Mouse (Mus musculus) liver (tissue): ENCODE measurements at regions not wholly inside any gene's neighbourhood (a gene's known extent, or its start where the extent isn't known, plus 50 kb on each side); places are given as distances from the start of the nearest gene placed in this dataset.

Source experiments
- DNase-seq: peaks from one replicate; pipeline ENCODE4 v3.0.0-alpha.2; 2020; ENCODE audit warnings: mixed read lengths

- no peak for DNase-seq
Measured at GRCm38 (mm10) chr4:56419122-56419913, 320.6 kb upstream of the Gm26657 start.

DNA sequence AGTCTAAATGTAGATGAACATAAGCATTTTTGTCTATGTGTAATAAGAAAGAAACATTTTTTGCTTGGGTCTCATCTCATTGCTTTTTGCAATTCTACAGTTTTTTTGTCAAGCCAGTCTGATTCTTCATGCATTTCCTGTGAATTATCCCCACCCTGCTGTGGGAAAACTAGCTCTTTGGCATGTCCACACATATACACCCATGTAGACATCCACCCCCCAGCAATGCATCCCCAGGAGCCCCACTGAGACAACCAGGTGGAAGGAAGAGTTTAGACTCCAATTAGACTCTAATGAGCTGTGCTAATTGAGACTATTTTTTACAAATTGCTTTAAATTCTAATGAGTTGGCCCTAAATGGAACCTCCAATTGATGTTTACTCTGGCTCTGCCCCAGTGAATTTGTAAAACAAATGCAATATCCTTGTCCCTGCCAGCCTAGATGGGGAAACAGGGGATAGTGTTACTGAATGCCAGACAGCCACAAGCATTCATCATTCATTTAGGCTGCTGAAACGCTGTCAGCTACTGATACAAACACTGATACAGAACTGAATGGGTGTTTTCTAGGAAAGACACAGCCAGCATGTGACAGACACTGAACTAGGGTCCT lies 328.7 kb upstream of the Gm26657 start:
- no peak for DNase-seq

DNA sequence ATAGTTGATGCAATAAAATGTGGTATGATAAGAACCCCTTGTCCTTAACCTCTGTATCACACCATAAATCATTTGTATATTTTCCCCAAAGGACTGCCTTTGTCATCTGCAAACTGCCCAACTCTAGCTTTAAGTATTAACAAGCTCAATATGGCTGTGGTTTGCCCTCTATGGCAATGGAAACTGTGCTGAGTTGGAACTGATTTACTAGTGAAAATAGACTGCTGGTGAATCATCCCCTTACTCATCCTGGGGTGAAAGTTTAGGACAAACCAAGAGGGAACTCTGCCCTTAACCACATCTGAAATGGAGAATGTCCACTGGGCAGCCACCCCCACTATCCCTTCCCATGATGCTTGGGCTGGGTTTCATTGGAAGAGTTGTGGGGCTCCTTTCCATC lies 346.1 kb upstream of the Gm26657 start:
- no peak for DNase-seq

DNA sequence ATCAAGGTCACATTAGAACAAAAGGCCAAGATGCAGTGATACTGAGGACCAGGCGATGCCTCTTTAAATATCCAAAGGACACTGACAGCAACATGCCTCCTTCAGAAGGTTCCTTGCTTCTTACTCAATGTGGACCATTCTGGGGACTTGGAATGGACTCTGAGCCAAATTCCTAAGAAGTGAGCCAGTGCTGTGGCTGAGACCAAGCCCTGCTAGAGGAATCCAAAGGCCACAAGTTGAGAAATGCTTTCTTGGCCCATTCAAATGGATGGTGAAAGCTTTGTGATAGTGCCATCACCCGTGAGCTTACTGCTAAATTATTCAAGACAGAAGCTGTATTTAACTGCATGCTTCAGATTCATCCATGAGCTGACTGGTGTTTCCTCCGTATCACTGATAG lies 352.8 kb upstream of the Gm26657 start:
- no peak for DNase-seq

GRCm38 (mm10) chr4:56375745-56376144 lies 364.1 kb upstream of the Gm26657 start:
- DNase-seq, result no peak

DNA sequence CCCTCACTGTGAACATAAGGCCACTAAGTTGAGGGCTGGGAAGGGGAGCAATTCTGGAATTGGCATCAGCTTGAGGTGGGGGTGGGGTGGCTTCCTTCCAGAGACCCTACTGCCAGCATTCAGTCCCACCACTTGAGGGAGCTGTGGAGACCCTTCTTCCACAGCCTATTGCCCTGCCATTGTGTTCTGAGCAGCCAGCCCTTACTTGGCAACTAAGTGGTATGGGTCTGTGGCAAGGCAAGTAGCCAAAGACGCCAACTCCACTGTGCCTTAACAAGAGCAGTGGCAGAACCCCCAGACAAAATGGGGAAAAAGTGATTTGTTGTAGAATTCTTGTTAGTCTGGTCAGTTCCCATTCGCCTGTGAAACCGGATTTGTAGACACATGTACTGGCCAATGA lies 365.4 kb upstream of the Gm26657 start:
- DNase-seq, result no peak

DNA sequence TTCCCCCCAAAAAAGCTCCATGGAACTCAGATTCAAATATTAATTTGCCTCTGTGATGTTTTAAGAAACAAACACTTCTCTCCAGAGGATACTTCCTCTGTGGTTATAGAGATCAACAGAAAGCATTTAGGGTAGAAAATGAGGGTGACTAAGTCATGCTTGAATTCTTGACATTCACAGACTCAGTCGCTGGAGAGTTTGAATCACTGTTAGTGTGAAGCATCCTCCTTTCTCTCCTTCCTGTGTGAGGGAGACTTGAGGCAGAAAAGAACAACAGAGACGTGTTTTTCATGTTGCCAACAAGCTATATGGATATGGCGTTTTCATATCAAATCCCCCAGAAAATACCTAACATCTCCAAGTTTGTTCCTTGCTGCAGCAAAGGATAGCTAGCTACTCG lies 366.1 kb upstream of the Gm26657 start:
- DNase-seq, result no peak

DNA sequence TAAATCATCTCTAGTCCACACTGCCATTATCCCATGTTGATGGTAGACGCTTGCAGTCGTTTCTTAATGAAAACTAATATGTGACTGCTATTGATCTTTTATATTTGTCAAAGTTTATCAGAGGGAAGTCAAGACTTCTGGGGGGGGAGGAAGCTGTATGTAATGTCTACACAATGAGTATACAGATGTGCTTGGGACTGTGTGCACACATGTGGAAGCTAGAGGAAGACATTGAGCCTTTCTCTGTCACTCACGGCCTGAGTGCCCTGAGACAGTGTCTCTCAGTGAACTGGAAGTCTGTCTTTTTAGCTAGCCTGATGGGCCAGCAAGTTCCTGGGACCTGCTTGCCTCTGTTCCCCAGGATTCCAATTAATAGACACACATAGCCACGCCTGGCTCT lies 366.7 kb upstream of the Gm26657 start:
- DNase-seq, result no peak

DNA sequence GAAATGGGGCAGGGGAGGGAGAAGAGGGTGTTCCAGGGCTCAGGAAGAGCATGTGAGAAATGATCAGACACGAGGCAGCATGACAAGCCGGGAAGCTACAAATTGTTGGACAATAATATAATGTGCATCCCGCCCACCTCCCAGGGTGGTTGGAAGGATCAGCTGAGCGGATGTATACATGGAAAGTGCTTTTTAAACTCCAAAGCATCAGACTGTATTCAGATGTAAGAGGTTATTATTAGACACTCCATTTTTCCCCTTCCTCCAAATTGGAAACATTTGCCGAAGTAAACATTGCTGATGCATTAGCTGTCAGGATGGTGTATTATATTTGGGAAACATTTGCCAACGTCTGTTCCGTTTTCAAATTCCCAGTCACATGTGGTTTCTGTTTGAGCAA lies 367.2 kb upstream of the Gm26657 start:
- DNase-seq, result no peak

DNA sequence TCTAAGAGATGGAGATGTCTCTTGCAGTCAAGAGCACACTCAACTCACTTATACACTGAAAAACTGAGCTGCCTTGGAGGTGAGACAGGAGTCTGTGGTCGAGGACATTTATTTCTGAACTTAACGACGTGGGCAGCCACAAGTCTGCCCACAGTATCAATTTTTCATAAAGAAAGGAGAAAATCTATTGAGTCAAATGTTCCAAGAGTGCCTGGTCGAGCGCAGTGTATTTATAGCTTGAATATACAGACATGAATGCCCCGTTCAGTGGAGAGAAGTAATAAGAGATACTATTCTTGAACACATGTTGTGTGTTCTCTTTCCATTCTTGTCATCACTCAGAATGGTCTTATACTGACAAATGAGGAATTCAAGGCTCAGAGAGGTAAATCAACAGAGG lies 375.3 kb upstream of the Gm26657 start:
- DNase-seq, result no peak

DNA sequence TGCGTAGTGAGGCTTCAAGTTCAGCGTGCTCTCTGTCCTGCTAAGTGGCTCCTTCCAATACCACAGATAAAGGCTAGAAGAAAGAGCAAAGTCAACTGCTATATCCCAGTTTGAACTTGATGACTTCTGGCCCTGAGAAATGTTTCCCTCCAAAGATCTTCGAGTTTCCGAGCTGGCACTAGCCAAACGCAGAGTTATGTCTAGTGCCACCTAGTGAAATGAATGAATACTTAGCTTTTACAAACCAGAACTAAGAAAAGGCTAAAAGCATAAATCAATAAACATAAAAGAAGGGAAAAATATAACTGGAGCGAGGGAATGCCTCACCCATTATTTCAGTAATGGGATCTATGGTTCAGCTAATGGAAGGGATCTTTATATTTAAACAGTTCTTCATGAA lies 377.7 kb upstream of the Gm26657 start:
- DNase-seq, result no peak

DNA sequence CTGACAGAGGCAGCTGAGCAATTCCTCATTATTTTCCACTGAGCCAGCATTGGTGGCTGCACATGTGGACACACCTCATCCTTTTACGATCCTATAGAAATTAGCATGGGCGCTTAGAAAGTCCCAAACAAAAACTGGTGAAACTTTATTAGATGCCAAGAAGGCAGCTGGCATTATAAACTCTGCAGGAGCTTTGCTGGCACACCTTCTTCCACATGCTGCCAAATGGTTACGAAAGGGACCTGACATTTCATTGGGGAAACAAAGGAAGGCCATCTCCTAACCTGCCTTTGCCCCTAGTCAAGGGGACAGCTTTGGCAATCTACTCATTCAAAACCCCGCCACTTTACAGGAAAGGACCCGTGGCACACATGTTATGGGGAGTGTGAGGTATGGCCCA lies 390.7 kb upstream of the Gm26657 start:
- DNase-seq, result no peak

- no peak for DNase-seq
Measured at GRCm38 (mm10) chr4:56325156-56325555, 414.7 kb upstream of the Gm26657 start.

DNA sequence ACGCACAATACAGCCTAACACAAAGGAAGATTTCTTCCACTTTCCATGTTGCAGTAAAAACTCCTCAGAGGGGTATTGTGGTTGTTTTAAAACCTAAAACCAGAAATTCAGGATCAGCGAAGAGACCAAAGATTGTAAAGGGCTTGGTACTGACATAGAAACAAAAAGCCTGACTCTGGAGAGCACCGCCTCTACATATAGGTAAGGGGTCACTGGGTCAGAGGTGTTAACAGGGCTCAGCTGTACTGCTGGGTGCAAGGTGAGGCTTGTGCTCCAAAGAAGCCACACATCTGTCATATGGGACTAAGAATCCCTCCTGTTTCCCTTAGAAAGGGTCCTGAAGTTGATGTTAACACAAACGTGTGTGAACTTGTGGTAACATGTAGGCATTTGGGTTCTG lies 420.7 kb upstream of the Gm26657 start:
- no peak for DNase-seq

DNA sequence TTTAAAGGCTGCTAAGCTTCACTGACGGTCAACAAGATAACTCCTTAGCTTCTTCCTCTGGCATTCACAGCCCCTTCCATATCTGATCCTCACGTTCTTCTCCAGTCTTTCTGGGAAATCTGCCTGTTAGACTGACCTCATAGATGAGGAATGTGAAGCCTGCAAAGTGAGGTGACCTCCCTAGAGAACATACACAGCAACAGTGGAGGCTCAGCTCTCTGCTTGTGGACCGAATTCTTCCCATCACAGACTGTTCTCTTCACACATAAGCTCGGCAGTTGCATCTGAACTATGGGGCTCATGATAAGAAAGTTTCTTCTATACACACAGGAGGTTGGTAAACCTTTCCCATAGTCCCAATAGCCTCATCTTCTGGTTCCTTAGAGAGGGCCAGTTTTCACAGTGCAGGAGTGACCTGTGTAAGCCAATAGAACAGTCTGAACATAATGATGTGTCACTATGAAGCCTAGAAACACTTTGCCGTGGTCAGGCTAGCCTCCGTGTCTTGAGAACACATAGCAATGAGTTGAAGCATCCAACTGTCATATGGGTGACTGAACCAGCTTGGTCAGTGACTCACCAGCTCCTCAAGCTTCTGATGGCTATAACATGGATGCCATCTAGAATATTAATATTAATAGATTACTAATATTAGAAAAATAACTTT lies 434.1 kb upstream of the Gm26657 start:
- no peak for DNase-seq

- DNase-seq, result no peak
Measured at GRCm38 (mm10) chr4:56304275-56304674, 435.6 kb upstream of the Gm26657 start.

GRCm38 (mm10) chr4:56287980-56288379 lies 451.9 kb upstream of the Gm26657 start:
- DNase-seq, result no peak

GRCm38 (mm10) chr4:56284490-56284889 lies 455.4 kb upstream of the Gm26657 start:
- DNase-seq, result no peak

DNA sequence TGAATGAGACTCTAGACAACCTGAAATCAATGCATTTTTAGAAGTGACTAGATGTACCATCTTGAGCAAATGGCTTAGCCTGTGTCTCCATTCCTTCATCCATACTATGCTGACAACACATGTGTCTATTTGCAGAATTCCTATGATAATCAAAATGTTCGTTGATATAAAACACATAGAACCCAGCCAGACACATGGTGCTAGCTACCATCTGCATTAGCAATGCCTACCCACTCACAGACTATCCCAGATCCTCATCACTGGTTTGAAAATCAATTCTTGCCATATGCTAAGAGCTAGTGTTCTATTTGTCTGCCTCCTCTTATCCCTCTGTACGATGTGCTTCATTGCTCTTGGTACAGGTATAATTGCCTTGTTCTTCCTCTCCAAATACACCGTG lies 464.0 kb upstream of the Gm26657 start:
- DNase-seq, result no peak

DNA sequence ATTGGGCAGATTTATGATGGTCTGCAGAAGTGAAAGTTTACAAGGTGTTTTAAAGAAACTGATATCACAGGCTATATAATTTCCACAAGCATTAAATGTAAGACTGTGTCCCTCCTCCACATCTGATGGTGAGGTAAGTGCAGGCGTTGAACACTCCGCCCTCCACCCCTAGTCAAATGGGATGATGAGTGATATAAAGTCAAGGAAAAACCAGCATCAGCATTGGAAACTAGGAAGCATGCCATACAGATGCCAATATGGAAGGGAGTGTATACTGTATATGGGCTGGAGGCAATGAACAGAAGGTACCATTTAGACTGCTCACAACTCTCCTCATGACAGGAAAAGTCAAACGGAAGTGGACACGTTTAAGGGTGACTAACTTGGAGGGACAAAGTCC lies 468.5 kb upstream of the Gm26657 start:
- DNase-seq, result no peak

DNA sequence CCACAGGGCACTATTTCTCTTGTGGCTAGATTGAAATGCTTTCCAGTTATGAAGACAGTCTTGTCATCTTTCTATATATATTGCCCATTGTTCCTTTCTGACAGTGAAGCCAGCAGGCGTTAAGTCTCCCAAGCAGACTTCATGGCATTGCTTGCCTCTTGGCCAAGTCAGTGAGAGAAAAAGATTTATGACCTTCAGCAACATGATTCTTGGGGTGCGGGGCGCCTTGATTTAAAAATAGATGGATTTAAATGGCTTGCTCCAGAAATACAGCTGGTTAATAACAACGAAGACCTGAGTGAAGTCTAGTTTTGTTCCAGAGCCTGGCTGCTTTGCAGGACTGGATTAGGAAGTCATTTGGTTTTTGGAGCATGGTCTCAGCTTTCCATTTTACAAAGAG lies 475.2 kb upstream of the Gm26657 start:
- no peak for DNase-seq

DNA sequence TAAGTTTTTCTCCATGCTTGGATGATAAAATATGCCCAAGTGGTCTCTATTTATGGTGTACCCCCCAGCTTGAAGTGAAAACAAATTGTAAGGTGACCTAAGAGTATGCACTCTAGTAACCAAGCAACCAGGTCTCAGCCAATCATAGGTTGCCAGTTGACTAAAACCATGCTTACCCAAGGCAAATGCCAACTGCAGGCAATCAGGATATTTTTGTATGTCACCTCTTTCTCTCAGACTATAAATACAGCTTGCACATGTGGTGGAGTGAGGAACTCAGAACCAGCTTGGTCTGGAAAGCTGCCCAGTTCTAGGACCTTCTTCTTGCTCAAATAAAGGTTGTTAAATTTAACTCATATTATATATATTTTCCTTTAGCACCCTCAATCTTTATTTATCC lies 476.0 kb upstream of the Gm26657 start:
- no peak for DNase-seq

DNA sequence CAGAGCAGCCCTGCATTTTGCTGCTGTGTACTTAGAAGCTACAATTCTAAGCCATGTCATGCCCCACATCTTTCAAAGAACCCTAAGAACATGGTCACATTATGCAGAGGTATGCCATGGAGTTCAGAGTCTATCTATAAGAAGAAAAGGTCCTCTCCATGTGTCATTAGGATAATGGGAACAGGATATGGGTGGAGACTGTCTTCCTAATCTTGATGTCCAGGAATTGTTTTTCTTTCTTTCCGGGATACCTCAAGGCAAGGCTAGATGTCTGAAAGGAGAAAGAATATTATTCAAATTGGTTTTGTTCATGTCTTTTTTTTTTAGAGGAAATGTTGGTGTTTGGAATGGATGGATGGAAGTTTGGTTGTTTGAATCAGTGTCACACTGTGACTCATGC lies 477.3 kb upstream of the Gm26657 start:
- DNase-seq, result no peak

GRCm38 (mm10) chr4:56261992-56262391 lies 477.9 kb upstream of the Gm26657 start:
- DNase-seq, result no peak
